Mouse (Mus musculus): Measurements from ENCODE around the gene Sfi1. TPM values are rescaled to one million over a fixed set of nuclear protein-coding genes. Genes with fewer than 3 reads are reported as not detected.
A peak's percentile ranks its signal among the peaks of the same experiment; 100 is the strongest.

The Sfi1 gene
- polyA plus RNA-seq (2015; fragmentation: Nextera tagmentation; extraction: Ambion mirVana) = 4.0 and 5.4 TPM in 2 replicates

DNA sequence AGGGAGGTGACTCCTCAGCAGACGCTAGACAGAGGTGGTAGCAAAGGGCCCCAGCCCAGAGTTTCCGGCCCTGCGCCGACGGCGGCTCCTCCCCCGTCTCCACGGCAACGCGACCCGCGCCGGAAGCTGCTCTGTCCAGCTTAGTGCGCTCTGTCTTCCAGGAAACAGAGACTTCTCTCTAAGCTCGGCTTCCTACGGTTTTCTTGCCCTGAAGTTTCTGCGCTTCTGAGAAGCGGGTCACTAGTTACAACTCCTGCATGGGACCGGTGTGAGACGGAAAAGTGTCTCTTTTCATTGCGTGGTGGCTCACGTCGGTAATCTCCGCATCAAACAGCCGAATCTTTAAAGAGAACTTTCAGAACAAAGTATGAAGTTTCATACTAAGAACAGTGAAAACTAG lies at the start of gene Sfi1:
TSS of gene Sfi1 (minus strand) at position 101 of the 400 bp plus-strand sequence.
- 84% methylated on average over 25 of the region's 25 CpGs for WGBS
- ATAC-seq = no peak
- H3K4me3 ChIP-seq (ENCODE audit: low read depth, low read length) = no peak within 1 kb of the TSS
- TF ChIP-seq CTCF (IDR thresholded peaks at IDR 0.05; ENCODE audit: low read depth) = no peak
- H3K36me3 ChIP-seq (ENCODE audit: control insufficient read depth, insufficient read depth) = no peaks in the 10 kb centered on the region
- H3K9ac ChIP-seq (ENCODE audit: low read depth, low read length) = no peak within 1 kb of the TSS
- no peaks in the 10 kb centered on the region for H3K4me1 ChIP-seq (replicated peaks; ENCODE audit: control insufficient read depth, insufficient read depth, low read length)
- H3K9me3 ChIP-seq (ENCODE audit: control insufficient read depth) = no peaks in the 10 kb centered on the region
- H3K4me2 ChIP-seq (replicated peaks; ENCODE audit: low read depth) = no peak within 1 kb of the TSS
- no peaks in the 10 kb centered on the region for H3K27me3 ChIP-seq (replicated peaks; ENCODE audit: control insufficient read depth, insufficient read depth, low read length)
- no peak within 1 kb of the TSS for H3K27ac ChIP-seq (ENCODE audit: low read depth, low read length)

DNA sequence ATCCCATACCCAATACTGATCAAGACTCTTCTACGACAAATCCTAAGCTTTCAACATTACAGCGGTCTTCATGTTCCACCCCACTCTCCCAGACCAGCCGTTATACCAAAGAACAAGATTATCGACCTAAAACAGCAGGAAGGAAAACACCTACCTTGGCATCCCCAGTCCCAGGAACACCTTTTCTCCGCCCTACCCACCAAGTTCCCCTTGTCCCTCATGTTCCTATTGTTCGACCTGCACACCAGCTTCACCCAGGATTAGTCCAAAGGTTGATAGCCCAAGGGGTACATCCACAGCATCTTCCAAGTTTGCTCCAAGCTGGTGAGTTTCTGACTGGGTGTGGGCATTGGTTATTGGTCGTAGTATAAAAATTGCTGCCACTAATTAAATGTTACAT lies 49.1 kb upstream of the Sfi1 start:
- WGBS = 89% methylated on average over 7 of the region's 7 CpGs
- H3K27ac ChIP-seq (ENCODE audit: low read depth, low read length) = no peak overlapping the region
- no peak for ATAC-seq
- H3K27me3 ChIP-seq (replicated peaks; ENCODE audit: control insufficient read depth, insufficient read depth, low read length) = no peaks in the 10 kb centered on the region
- H3K4me2 ChIP-seq (replicated peaks; ENCODE audit: low read depth) = no peak overlapping the region
- H3K9me3 ChIP-seq (ENCODE audit: control insufficient read depth) = no peaks in the 10 kb centered on the region
- H3K4me1 ChIP-seq (replicated peaks; ENCODE audit: control insufficient read depth, insufficient read depth, low read length) = no peaks in the 10 kb centered on the region
- no peak overlapping the region for H3K4me3 ChIP-seq (ENCODE audit: low read depth, low read length)
- H3K9ac ChIP-seq (ENCODE audit: low read depth, low read length) = no peak overlapping the region
- H3K36me3 ChIP-seq (ENCODE audit: control insufficient read depth, insufficient read depth) = peaks cover 81% of the 10 kb centered on the region
- no peak for TF ChIP-seq CTCF (IDR thresholded peaks at IDR 0.05; ENCODE audit: low read depth)

- TF ChIP-seq CTCF (IDR thresholded peaks at IDR 0.05; ENCODE audit: low read depth) = no peak
- Histone ChIP-seq H3K4me1 (replicated peaks; ENCODE audit: control insufficient read depth, insufficient read depth, low read length) (no peaks in the 10 kb centered on the region), H3K4me3 (ENCODE audit: low read depth, low read length) (no peak overlapping the region), H3K27ac (ENCODE audit: low read depth, low read length) (peak overlapping the region; percentile 8; the same call in 1 of the 2 replicates), H3K27me3 (replicated peaks; ENCODE audit: control insufficient read depth, insufficient read depth, low read length) (no peaks in the 10 kb centered on the region), H3K36me3 (ENCODE audit: control insufficient read depth, insufficient read depth) (peaks cover 64% of the 10 kb centered on the region), H3K9me3 (ENCODE audit: control insufficient read depth) (no peaks in the 10 kb centered on the region), H3K4me2 (replicated peaks; ENCODE audit: low read depth) (no peak overlapping the region), H3K9ac (ENCODE audit: low read depth, low read length) (no peak overlapping the region)
- ATAC-seq = no peak
- WGBS = 88% methylated on average over 5 of the region's 5 CpGs
Observed at GRCm38 (mm10) chr11:3235277-3235676, 42.0 kb upstream of the Sfi1 start.

GRCm38 (mm10) chr11:3233704-3234103 lies 40.4 kb upstream of the Sfi1 start:
- Histone ChIP-seq H3K9me3 (ENCODE audit: control insufficient read depth) (no peaks in the 10 kb centered on the region), H3K27ac (ENCODE audit: low read depth, low read length) (no peak overlapping the region), H3K4me3 (ENCODE audit: low read depth, low read length) (no peak overlapping the region), H3K27me3 (replicated peaks; ENCODE audit: control insufficient read depth, insufficient read depth, low read length) (no peaks in the 10 kb centered on the region), H3K9ac (ENCODE audit: low read depth, low read length) (no peak overlapping the region), H3K4me1 (replicated peaks; ENCODE audit: control insufficient read depth, insufficient read depth, low read length) (no peaks in the 10 kb centered on the region), H3K4me2 (replicated peaks; ENCODE audit: low read depth) (no peak overlapping the region), H3K36me3 (ENCODE audit: control insufficient read depth, insufficient read depth) (peaks cover 67% of the 10 kb centered on the region)
- no peak for ATAC-seq
- no peak for TF ChIP-seq CTCF (IDR thresholded peaks at IDR 0.05; ENCODE audit: low read depth)
- WGBS = 92% methylated on average over 4 of the region's 4 CpGs

DNA sequence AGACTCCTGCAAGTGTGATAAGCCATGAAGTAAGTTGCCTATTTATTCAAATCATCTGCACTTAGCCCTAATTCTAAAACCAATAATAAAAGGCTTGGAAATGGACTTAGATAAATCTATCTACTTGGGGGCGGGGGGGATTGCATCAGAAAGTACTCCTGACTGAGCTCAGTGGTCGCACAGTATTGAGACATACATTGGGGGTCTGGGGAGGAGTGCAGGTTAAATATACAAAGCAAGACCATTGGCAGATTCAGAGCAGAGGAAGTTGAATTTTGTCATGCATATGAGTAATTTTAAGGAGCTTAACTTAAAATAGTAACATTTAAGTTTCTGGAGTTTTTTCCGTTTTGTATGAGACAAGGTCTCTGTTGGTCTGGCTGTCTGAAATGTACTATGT lies 39.0 kb upstream of the Sfi1 start:
- no peak overlapping the region for H3K27ac ChIP-seq (ENCODE audit: low read depth, low read length)
- 79% methylated on average over 3 of the region's 3 CpGs for WGBS
- no peaks in the 10 kb centered on the region for H3K4me1 ChIP-seq (replicated peaks; ENCODE audit: control insufficient read depth, insufficient read depth, low read length)
- H3K4me2 ChIP-seq (replicated peaks; ENCODE audit: low read depth) = no peak overlapping the region
- no peak overlapping the region for H3K9ac ChIP-seq (ENCODE audit: low read depth, low read length)
- no peak for ATAC-seq
- no peak overlapping the region for H3K4me3 ChIP-seq (ENCODE audit: low read depth, low read length)
- no peaks in the 10 kb centered on the region for H3K27me3 ChIP-seq (replicated peaks; ENCODE audit: control insufficient read depth, insufficient read depth, low read length)
- H3K9me3 ChIP-seq (ENCODE audit: control insufficient read depth) = no peaks in the 10 kb centered on the region
- no peak for TF ChIP-seq CTCF (IDR thresholded peaks at IDR 0.05; ENCODE audit: low read depth)
- H3K36me3 ChIP-seq (ENCODE audit: control insufficient read depth, insufficient read depth) = peaks cover 64% of the 10 kb centered on the region

DNA sequence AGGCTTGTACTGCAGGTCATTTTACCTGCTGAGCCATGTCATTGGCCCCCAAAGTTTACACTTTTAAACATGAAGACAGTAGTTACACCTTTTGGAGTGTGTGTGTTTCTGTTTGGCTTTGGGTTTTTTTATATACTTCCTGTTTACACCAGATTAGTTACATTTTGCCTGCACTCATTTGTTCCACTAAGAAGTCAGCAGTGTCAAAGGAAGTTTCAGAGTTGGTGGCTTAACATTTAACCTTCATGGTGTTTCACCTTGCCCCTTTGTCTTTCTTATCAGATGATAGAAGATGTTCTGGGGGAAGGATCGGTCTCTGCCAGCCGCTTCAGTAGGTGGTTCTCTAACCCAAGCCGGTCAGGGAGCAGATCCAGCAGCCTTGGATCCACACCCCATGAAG lies 33.9 kb upstream of the Sfi1 start:
- H3K27me3 ChIP-seq (replicated peaks; ENCODE audit: control insufficient read depth, insufficient read depth, low read length) = no peaks in the 10 kb centered on the region
- no peak overlapping the region for H3K4me3 ChIP-seq (ENCODE audit: low read depth, low read length)
- H3K36me3 ChIP-seq (ENCODE audit: control insufficient read depth, insufficient read depth) = peaks cover 66% of the 10 kb centered on the region
- WGBS = 87% methylated on average over 3 of the region's 3 CpGs
- ATAC-seq = no peak
- H3K9ac ChIP-seq (ENCODE audit: low read depth, low read length) = no peak overlapping the region
- no peaks in the 10 kb centered on the region for H3K9me3 ChIP-seq (ENCODE audit: control insufficient read depth)
- no peaks in the 10 kb centered on the region for H3K4me1 ChIP-seq (replicated peaks; ENCODE audit: control insufficient read depth, insufficient read depth, low read length)
- no peak overlapping the region for H3K4me2 ChIP-seq (replicated peaks; ENCODE audit: low read depth)
- no peak overlapping the region for H3K27ac ChIP-seq (ENCODE audit: low read depth, low read length)
- TF ChIP-seq CTCF (IDR thresholded peaks at IDR 0.05; ENCODE audit: low read depth) = no peak

GRCm38 (mm10) chr11:3223105-3223504 lies 29.8 kb upstream of the Sfi1 start:
- no peak overlapping the region for H3K27ac ChIP-seq (ENCODE audit: low read depth, low read length)
- 60% methylated on average over 5 of the region's 5 CpGs for WGBS
- H3K27me3 ChIP-seq (replicated peaks; ENCODE audit: control insufficient read depth, insufficient read depth, low read length) = no peaks in the 10 kb centered on the region
- H3K36me3 ChIP-seq (ENCODE audit: control insufficient read depth, insufficient read depth) = peaks cover 52% of the 10 kb centered on the region
- TF ChIP-seq CTCF (IDR thresholded peaks at IDR 0.05; ENCODE audit: low read depth) = no peak
- no peak for ATAC-seq
- H3K9me3 ChIP-seq (ENCODE audit: control insufficient read depth) = no peaks in the 10 kb centered on the region
- H3K4me1 ChIP-seq (replicated peaks; ENCODE audit: control insufficient read depth, insufficient read depth, low read length) = no peaks in the 10 kb centered on the region
- H3K4me3 ChIP-seq (ENCODE audit: low read depth, low read length) = no peak overlapping the region
- H3K4me2 ChIP-seq (replicated peaks; ENCODE audit: low read depth) = no peak overlapping the region
- H3K9ac ChIP-seq (ENCODE audit: low read depth, low read length) = no peak overlapping the region
